Mouse (Mus musculus) lung, adult 18-20 months (tissue): Measurements from ENCODE around the gene Zfp30.

Experiments
- DNase-seq, 2 experiments: peaks; one replicate each; pipeline ENCODE4 v3.0.0; 2022; ENCODE audit warnings: mixed read lengths in 2 of 2

Zfp30 gene

DNA sequence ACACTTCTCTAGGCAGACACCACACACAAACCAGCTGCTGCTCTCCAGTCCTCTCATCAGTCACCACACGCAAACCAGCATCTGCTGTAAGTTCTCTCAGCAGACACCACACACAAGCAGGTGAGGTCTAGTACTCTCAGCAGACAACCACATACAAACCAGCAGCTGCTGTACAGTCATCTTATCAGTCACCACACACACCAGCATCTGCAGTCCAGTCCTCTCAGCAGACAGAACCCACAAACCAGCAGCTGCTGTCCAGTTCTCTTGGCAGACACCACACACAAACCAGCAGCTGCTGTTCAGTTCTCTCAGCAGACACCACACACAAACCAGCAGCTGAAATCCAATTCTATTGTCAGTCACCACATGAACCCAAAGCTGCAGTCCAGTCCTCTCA is 53.0 kb downstream of the Zfp30 start:
- no peak for DNase-seq

DNA sequence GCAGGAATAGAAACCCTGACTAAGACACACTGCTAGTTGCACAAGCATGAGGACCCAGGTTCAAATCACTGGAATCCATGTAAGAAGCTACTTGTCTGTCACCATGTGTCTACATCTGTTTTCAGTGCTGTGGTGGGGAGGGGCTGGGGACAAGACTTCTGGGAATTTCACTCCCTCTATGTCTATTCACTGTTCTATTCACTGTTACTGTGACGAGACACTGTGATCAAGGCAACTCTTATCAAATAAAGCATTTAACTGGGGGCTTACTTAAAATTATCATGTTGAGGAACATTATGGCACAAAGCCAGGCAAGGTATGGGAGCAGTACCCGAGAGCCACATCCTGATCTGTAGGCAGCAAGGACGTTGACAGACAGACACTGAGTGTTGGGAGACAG is 55.5 kb downstream of the Zfp30 start:
- no peak for DNase-seq

DNA sequence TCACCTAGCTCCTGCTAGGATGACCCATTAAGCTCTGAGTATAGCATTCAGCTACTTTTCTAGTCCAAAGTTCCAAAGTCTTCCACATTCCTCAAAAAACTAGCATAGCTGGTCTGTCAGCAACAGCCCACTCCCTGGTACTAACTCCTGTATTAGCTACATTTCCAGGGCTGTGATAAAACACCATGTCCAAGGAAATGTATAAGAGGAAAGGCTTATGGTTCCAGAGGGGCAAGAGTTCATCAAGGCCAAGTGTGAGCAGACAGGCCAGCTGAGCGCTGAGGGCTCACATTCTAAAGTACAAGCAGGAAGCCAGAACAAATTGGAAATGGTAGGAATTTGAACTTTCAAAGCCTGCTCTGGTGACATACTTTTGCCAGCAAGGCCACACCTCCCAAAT is 58.3 kb downstream of the Zfp30 start:
- DNase-seq, result no peak
